Mouse (Mus musculus) thymus, postnatal 25 days (tissue): ENCODE results near the gene Kcnk10.

Experiments
- DNase-seq: peaks from one replicate; pipeline ENCODE4 v3.0.0; 2022

Gene Kcnk10

DNA sequence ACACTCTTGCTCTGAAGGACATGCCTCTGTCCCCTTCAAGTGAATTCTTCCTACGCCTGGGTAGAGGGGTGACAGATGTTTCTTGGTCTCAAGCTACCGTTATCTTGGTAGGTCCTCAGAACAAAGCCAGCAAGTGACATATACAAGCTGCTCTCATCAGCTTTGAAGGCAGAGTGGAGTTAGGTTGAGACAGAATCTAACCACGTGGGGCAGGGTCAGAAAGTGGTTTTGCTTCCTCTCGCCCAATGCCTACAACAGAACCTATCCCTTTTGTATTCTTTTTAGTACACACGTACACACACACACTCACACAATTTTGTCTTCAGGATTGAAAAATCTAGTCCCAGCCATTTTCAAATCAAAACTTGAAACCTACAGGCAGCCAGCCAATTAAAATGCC, 186.8 kb downstream of the Kcnk10 start:
- peak; percentile 7 for DNase-seq

DNA sequence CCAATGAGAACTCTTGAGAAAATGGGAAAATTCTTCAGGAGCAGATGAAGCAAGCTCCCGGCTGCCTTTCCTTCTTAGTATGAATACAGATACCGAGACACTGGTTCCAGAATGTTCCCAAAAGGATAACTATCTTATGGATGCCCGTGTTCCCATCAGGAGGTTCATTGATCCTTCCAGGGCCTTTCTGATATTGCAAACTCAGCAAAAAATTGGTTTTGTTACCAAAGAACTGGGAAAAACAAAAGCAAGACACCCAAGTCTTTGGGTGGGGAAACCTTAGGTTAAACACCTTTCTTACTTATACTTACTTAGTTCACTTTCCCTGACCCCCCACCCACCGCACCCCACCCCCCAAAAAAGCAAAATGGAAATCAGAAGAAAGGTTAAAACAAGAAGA, 188.5 kb downstream of the Kcnk10 start:
- DNase-seq, result no peak
